Mouse (Mus musculus) C2C12 (cell line): ENCODE measurements around the gene B4galt5.

Experiments used
- CTCF ChIP-seq: IDR thresholded peaks from one replicate; pipeline ENCODE4 v1.5.1; 2011; ENCODE audit not compliant: control insufficient read depth, insufficient read depth, insufficient read length
- FOSL1 ChIP-seq: IDR thresholded peaks from one replicate; pipeline ENCODE4 v1.8.0; 2011; ENCODE audit warnings: mild to moderate bottlenecking, low read length; ENCODE audit not compliant: poor library complexity, insufficient read depth, severe bottlenecking
- MAX ChIP-seq: IDR thresholded peaks from one replicate; pipeline ENCODE4 v1.6.1; 2011; ENCODE audit warnings: mild to moderate bottlenecking, control low read depth
- USF1 ChIP-seq: IDR thresholded peaks from one replicate; pipeline ENCODE4 v1.6.1; 2011; ENCODE audit warnings: low read depth, mild to moderate bottlenecking, control low read depth, moderate library complexity

DNA sequence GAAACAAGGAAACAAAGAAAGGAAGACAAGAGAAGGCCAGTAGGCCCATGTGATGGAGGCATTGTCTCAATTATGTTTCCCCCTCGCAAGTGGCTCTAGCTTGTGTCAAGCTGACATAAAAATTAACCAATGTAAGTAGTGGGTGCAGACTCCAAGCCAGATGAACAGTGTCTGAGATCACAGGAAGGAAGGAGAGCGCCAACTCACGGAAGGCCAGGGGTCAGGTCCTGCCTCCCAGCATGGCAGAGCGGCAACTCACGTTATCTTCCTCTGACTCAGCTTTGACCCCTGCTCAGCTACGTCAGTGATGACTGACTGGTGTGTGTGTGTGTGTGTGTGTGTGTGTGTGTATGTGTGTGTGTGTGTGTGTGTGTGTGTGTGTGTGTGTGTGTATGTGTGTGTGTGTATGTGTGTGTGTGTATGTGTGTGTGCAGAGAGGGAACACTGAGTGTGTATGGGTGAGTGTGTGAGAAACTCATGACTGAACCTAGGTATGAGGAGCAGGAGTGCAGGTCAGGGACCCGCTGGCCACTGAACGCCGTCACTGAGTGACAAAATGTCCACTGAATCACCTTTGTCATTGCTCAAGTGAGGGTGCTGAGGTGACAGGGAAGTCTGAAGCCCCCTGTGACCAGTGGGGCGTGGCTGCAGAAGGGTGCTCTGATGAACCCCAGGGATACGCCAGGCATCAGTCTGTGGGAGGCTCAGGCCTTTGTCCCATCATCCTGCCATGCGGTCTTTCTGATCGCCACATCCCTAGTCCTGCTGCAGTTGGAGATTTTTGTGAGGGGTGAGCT, 55.5 kb downstream of the B4galt5 start:
- no peak for TF ChIP-seq CTCF
- TF ChIP-seq USF1, result no peak
- no peak for TF ChIP-seq FOSL1
- TF ChIP-seq MAX, result no peak
